Mouse (Mus musculus) midbrain, embryonic 10.5 days (tissue): ENCODE results near the gene Ufc1. TPM values are rescaled to one million over a fixed set of nuclear protein-coding genes. Genes with fewer than 3 reads are reported as not detected.
"Not testable (repeated sequence)": the region's sequence is repeated elsewhere in the genome, so short reads cannot be mapped to it uniquely, and the experiment has no call there.

Source experiments
- DNase-seq: peaks from one replicate; pipeline ENCODE4 v3.0.0-alpha.2; 2017; ENCODE audit warnings: low spot score
- H3K27ac ChIP-seq: fragments of 300-500 bp; sonication (generic); replicated peaks from 2 replicates; pipeline ENCODE4 v1.5.1; 2016; ENCODE audit warnings: mild to moderate bottlenecking
- H3K27me3 ChIP-seq: fragments of 300-500 bp; sonication (generic); 2 replicates; pipeline ENCODE4 v1.6.1; 2016; ENCODE audit warnings: low read depth, mild to moderate bottlenecking; ENCODE audit not compliant: poor library complexity, severe bottlenecking
- H3K36me3 ChIP-seq: fragments of 300-500 bp; sonication (generic); 2 replicates; pipeline ENCODE4 v1.6.1; 2016; ENCODE audit warnings: mild to moderate bottlenecking, moderate library complexity
- H3K4me1 ChIP-seq: fragments of 300-500 bp; sonication (generic); 2 replicates; pipeline ENCODE4 v1.6.1; 2016
- H3K4me3 ChIP-seq: fragments of 300-500 bp; sonication (generic); 2 replicates; pipeline ENCODE4 v1.5.1; 2016; ENCODE audit warnings: mild to moderate bottlenecking, moderate library complexity
- H3K9me3 ChIP-seq: fragments of 300-500 bp; sonication (generic); replicated peaks from 2 replicates; pipeline ENCODE4 v1.6.1; 2016; ENCODE audit warnings: mild to moderate bottlenecking
- WGBS: fragments of 180-500 bp; shearing (Covaris S2); methylation state at CpG from one replicate; pipeline ENCODE4 v1.1.7; 2016; 5-methylcytosine and 5-hydroxymethylcytosine counted together
- polyA plus RNA-seq: library from polyadenylated mRNA; unstranded; fragments of >200 nt; fragmentation: Nextera tagmentation; extraction: Ambion mirVana; gene quantifications from 2 replicates; pipeline ENCODE4 v1.2.1, GENCODE M21; 2016

Gene Ufc1
- polyA plus RNA-seq, 1 experiment from 2014 or later, result 102 TPM

DNA sequence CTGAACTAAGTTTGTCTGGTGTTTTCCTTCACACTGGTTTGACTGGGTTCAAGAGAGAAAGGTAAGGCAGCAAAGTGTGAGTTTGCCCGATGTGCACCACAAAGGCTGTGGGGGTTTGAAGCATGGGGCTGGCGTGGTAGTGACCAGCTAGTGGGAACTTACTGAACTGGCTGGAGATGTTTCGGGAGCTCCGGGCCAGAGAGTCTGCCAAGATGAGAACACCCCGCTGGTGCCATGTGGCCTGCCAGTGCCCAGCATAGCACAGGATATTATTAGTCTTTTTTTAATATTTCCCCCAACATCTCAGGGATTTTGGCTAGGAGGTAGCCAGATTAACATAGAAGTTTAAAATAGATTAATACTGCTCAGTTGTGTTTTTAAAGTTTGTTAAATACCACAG is 25.3 kb upstream of the Ufc1 start:
- DNase-seq, result no peak
- no peak overlapping the region for H3K4me3 ChIP-seq

DNA sequence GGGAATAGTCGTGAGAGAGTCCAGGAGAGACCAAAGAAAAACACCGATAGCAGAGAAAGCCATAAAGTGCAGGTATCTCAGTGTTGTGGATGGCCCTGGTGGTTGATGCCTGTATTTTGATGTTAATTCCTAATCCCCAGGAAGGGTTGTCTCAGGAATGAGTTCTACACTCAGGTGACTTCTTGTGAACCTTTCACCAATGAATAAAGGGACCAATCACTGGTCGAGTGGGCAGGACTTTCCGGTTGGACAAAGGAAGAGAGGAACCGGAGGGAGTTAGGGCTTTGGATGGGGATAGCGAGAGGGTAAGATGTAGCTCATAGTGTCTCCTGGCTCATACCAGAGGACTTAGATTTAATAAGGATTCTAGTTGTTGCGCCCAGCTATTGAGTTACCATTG is 24.9 kb upstream of the Ufc1 start:
- Histone ChIP-seq H3K27ac (no peak overlapping the region), H3K36me3 (peaks cover under 1% of the 10 kb centered on the region; the same call in 1 of the 2 replicates), H3K27me3 (no peaks in the 10 kb centered on the region), H3K9me3 (no peaks in the 10 kb centered on the region; the same call in 1 of the 2 replicates), H3K4me1 (peaks cover 6% of the 10 kb centered on the region; the same call in 1 of the 2 replicates), H3K4me3 (no peak overlapping the region)
- 11% methylated on average over 7 of the region's 7 CpGs for WGBS
- DNase-seq, result no peak

More for the DNA sequence above, 25.3 kb upstream of the Ufc1 start:
- Histone ChIP-seq H3K36me3 (peaks cover 4% of the 10 kb centered on the region; the same call in 1 of the 2 replicates), H3K4me1 (peaks cover 6% of the 10 kb centered on the region; the same call in 1 of the 2 replicates), H3K9me3 (no peaks in the 10 kb centered on the region; the same call in 1 of the 2 replicates), H3K27ac (no peak overlapping the region), H3K27me3 (no peaks in the 10 kb centered on the region)
- WGBS, result 7% methylated on average over 5 of the region's 5 CpGs

DNA sequence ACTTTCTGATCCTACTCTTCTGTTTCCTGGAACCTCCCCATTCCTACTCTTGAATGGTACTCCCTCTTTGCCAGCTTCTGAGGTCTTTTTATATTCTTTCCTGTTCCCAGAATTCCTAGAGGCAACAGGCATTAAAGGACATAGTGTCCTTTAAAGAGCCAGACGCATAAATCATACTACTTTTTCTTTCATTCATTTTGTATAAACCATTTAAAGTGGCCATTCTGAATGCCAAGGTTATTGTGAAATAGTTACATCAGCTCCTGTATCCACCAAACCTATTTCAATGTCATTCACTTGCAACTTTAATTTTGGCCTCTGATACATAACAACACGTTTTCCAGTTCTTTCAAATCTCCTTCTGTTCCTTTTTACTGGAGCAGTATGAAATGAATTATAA is 14.5 kb upstream of the Ufc1 start:
- H3K4me1 ChIP-seq, result no peaks in the 10 kb centered on the region
- H3K36me3 ChIP-seq, result no peaks in the 10 kb centered on the region
- DNase-seq, result no peak
- no peak overlapping the region for H3K4me3 ChIP-seq
- no peak overlapping the region for H3K27ac ChIP-seq
- H3K9me3 ChIP-seq, result no peaks in the 10 kb centered on the region
- H3K27me3 ChIP-seq, result no peaks in the 10 kb centered on the region
- WGBS, result 83% methylated on average over 2 of the region's 2 CpGs

DNA sequence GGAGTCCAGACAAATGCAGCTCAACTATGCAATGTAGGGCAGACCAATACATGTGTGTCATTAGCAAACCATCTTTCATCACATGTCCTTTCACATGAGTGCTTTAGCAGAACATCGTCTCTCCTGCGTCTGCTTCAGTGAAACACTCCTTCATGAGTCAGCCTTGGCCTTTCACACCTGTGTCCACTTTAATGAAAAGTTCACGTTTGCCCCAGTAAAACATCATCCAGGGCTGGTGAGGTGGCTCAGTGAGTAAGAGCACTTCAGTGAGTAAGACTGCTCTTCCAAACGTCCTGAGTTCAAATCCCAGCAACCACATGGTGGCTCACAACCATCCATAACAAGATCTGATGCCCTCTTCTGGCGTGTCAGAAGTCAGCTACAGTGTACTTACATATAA is 11.3 kb upstream of the Ufc1 start:
- not testable (repeated sequence) for H3K9me3 ChIP-seq, DNase-seq, H3K36me3 ChIP-seq, H3K4me1 ChIP-seq, H3K4me3 ChIP-seq, H3K27ac ChIP-seq, H3K27me3 ChIP-seq
- WGBS, result 70% methylated on average over 5 of the region's 5 CpGs

DNA sequence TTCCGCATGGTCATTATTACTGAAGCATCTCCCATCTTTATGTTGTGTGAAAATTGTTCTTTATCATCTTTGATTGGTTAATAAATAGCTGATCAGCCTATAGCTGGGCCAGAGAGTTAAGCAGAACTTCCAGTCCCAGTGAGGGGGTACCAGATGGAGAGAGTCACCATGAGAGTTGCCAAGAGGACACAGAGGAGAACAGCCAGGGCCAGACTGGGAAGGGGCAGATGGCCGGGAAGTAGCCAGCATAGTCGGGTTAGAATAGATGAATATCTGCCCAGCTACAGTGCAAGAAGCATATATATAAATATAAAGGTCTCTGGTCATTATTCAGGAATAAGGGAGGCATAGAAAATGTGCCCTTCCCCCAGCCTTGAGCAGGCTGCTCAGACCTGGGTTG is 3.4 kb upstream of the Ufc1 start:
- 79% methylated on average over 3 of the region's 3 CpGs for WGBS
- H3K27me3 ChIP-seq, result peaks cover 33% of the 10 kb centered on the region

DNA sequence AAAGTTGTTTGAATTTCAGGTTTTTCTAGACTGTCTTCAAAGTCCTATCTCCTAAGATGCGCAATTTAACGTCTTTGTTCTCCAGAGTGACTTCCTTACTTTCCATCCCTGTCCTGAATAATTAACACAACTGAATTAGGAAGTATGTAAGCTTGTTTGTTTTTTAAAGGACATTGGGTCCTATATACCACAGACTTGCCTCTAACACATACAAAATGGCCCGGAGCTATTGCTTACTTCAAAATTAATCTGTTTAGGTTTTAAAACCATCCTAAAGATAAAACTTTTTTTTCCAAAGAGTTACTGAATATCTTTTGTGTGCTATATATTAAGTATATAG is 209 bp upstream of the Ufc1 start:
- WGBS, result 19% methylated on average over 3 of the region's 3 CpGs
- H3K27me3 ChIP-seq, result peaks cover 33% of the 10 kb centered on the region
- peaks cover 2% of the 10 kb centered on the region for H3K36me3 ChIP-seq
- H3K9me3 ChIP-seq, result no peaks in the 10 kb centered on the region
- no peak for DNase-seq
- H3K27ac ChIP-seq, result peak overlapping the region; percentile 98
- H3K4me1 ChIP-seq, result peaks cover 10% of the 10 kb centered on the region
- peak overlapping the region; percentile 72 for H3K4me3 ChIP-seq

More for the DNA sequence above, 3.4 kb upstream of the Ufc1 start:
- Histone ChIP-seq H3K4me3 (no peak overlapping the region), H3K4me1 (peaks cover 8% of the 10 kb centered on the region), H3K27ac (no peak overlapping the region), H3K36me3 (no peaks in the 10 kb centered on the region), H3K9me3 (no peaks in the 10 kb centered on the region)
- no peak for DNase-seq

DNA sequence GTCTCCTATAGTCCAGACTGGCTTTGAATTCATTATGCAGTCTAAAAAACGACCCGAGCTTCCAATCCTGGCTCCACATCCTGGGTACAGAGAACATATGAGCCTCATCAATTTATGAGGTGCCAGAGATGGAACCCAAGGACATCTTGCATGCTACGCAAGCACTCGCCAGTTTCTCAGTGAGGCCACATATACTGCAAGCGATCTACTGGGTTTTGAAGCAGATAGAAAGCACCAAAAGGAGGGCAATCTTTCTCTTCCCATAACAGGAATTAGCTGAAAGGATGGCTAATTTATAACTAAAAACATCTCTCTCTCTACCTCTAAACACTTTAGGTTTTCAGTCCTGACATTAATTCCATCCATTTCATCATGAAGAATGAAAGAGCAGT is 922 bp downstream of the Ufc1 start:
- H3K4me3 ChIP-seq, result peak overlapping the region; percentile 72
- H3K27me3 ChIP-seq, result peaks cover 33% of the 10 kb centered on the region
- WGBS, result 57% methylated on average over 5 of the region's 5 CpGs
- H3K36me3 ChIP-seq, result peaks cover 14% of the 10 kb centered on the region
- no peak for DNase-seq
- H3K9me3 ChIP-seq, result no peaks in the 10 kb centered on the region
- peak overlapping the region; percentile 98 for H3K27ac ChIP-seq
- peaks cover 10% of the 10 kb centered on the region for H3K4me1 ChIP-seq

DNA sequence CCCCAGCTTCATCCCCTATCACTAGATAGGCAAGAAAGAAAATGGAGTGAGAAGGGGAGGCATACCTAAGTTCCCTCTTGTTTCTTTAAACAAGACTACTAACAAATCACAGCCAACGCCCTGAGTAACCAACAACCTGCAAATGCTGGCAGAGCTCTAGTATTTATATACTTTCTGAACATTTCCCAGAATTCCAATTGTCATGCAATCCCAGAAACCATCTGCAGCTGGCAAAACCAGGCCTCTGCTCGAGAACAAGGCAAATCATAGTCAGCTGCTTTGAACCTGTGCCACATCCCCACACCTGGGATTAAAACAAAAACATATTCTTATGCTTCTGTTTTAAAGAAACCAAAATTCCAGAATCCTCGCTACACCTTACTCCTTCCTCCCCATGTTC is 1.5 kb downstream of the Ufc1 start:
- peak overlapping the region; percentile 72 for H3K4me3 ChIP-seq

DNA sequence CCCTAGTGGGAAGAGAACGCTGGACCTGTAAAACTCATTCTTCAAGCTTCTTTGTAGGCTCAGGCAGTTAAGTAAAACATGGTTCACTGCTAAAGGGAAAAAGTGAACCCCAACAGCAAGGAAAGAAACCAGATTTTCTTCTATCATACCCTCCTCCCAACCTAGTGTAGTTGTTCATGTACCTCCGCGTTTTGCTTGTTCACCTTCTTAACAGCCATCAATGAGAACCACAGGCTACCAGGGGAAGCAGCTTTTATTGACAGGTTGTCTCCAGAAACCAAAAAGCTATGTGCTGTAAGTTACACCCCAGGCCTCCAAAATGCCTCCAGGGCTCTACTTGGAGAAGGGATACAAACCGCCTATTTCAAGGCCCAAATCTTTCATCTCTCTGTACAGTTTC is 6.5 kb downstream of the Ufc1 start:
- no peaks in the 10 kb centered on the region for H3K27me3 ChIP-seq
- peak overlapping the region; percentile 98 for H3K4me3 ChIP-seq
- peak overlapping the region; percentile 100 for H3K27ac ChIP-seq
- no peaks in the 10 kb centered on the region for H3K9me3 ChIP-seq
- H3K36me3 ChIP-seq, result peaks cover 55% of the 10 kb centered on the region
- DNase-seq, result no peak
- peaks cover 35% of the 10 kb centered on the region for H3K4me1 ChIP-seq
- WGBS, result 70% methylated on average over 4 of the region's 4 CpGs

More for the DNA sequence above, 1.5 kb downstream of the Ufc1 start:
- no peak overlapping the region for H3K27ac ChIP-seq
- 95% methylated on average over 3 of the region's 3 CpGs for WGBS
- DNase-seq, result no peak
- H3K4me1 ChIP-seq, result peaks cover 15% of the 10 kb centered on the region
- peaks cover 19% of the 10 kb centered on the region for H3K36me3 ChIP-seq
- H3K27me3 ChIP-seq, result peaks cover 30% of the 10 kb centered on the region
- H3K9me3 ChIP-seq, result no peaks in the 10 kb centered on the region

DNA sequence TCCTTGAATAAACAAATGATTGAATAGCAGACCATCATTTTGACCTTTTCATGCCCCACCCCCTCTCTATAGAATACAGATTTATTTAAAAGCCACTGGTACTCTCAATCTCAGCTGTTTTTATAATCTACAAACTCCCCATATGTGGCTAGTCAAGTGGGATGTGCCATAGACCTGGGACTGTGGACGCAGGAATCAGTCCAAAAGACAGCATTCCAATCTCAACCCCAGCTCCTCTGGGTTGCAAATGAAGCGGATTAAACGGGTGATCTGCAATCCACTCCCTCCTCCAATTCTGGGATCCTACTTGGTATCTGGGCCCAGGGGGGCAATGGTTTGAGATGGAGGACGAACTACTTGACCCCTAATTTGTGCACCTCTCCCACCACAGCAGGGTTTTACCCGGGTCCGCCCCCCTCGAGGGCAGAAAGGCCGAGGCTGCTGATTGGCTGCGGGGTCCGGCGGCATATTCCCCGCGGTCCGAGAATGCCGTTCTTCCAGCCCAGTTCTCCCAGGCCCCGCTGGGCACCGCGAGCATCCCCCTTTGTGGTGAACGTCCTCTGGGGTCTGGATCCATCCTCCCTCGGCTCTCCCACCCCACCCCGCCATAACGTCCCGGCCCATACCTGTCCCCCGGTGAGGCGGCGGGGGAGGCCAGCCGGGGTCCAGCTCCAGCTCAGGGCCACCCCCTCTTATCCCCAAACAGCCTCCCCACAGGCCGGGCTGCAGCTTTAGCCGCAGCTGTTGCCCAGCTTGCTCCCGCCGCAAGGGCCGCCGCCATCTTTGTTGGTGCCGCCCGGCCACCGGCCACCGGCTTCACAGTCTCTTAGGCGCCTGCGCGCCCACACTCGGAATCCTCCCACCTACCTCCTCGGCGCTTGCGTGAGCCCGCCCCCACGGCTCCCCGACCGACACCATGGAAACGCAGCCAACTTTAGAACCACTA is 7.4 kb downstream of the Ufc1 start, which contains the start of gene Usp21:
TSS of gene Usp21 (minus strand) at position 856 of the 946 bp plus-strand sequence.
- Histone ChIP-seq H3K4me1 (peaks cover 32% of the 10 kb centered on the region), H3K4me3 (peak within 1 kb of the TSS; percentile 98), H3K36me3 (peaks cover 64% of the 10 kb centered on the region), H3K27ac (peak within 1 kb of the TSS; percentile 100), H3K9me3 (no peaks in the 10 kb centered on the region), H3K27me3 (no peaks in the 10 kb centered on the region)
- WGBS, result under 1% methylated on average over 49 of the region's 49 CpGs
- DNase-seq, result peak; percentile 95

DNA sequence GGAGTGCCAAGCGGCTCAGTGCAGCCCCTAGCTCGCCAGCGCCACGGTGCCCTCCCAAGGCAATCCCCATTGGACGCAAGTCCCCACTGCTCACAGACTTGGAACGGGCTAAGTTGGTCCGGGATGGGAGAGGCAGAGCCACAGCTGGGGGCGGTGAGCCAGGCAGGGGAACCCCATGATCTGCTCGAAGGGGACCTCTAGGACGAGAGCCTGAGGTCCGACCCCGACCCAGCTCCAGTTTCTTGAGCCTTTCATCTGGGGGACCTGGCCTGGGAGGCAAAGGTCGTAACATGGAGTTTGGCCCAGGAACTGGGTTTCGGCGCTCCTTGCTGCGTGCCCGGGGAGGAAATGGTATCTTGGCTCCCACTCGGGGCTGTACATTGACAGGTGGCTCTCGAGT is 8.3 kb downstream of the Ufc1 start:
- Histone ChIP-seq H3K27ac (peak overlapping the region; percentile 100), H3K27me3 (no peaks in the 10 kb centered on the region), H3K4me1 (peaks cover 41% of the 10 kb centered on the region), H3K9me3 (no peaks in the 10 kb centered on the region), H3K36me3 (peaks cover 69% of the 10 kb centered on the region), H3K4me3 (peak overlapping the region; percentile 98)
- WGBS, result 91% methylated on average over 19 of the region's 19 CpGs
- no peak for DNase-seq

DNA sequence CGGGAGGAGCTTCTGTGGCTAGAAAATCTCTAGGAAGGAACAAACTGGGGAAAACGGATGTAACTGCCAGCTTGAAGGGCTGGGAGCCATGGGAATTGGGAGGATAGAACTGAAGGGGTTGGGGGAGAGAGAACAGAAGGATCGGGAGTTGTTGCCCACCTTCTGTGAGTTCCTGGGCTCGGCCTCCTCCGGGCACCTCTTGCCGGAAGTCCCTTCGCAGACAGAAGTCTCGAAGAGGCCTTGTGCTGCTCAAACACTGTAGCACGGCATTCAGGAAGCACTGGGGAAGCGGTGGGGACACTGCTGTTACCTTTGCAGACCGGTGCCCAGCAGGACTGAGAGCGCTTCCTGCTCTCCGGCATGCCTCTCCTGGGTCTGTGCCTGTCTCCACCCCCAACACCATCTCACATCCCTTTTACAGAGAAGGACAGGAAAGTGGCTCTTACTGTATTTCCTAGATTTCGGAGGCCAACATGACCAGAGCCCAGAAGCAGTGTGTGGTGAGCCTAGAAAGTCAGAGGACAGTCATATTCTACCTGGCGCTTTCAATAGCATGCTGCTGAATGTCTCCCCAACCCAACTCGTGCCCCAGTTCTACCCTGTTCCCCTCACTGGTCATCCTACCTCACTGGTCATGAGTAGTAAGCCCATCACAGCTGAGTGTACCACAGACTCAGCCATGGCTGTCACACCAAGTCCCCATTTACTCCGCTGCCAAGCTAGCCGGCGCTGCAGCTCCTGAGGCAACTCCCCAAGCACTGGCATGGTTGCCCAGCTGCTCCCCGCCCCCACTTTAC is 9.5 kb downstream of the Ufc1 start:
- WGBS, result 88% methylated on average over 20 of the region's 20 CpGs
- Histone ChIP-seq H3K4me3 (peak overlapping the region; percentile 18), H3K4me1 (peaks cover 49% of the 10 kb centered on the region), H3K27ac (no peak overlapping the region), H3K36me3 (peaks cover 69% of the 10 kb centered on the region), H3K9me3 (no peaks in the 10 kb centered on the region), H3K27me3 (no peaks in the 10 kb centered on the region)
- no peak for DNase-seq
